Mouse (Mus musculus) kidney, adult 2 months (tissue): Measurements from ENCODE around the gene Eed.

ENCODE experiments used
- CTCF ChIP-seq: fragments of 200-500 bp; conservative IDR thresholded peaks from 2 replicates; pipeline ENCODE4 v1.5.1; 2011; ENCODE audit warnings: low read depth, mild to moderate bottlenecking, control low read depth, low read length, moderate library complexity, mixed read lengths; ENCODE audit not compliant: insufficient read depth, insufficient read length
- POLR2A ChIP-seq: fragments of 200-500 bp; IDR thresholded peaks from one replicate; pipeline ENCODE4 v1.6.1; 2011; ENCODE audit warnings: low read depth, low read length, control low read depth

DNA sequence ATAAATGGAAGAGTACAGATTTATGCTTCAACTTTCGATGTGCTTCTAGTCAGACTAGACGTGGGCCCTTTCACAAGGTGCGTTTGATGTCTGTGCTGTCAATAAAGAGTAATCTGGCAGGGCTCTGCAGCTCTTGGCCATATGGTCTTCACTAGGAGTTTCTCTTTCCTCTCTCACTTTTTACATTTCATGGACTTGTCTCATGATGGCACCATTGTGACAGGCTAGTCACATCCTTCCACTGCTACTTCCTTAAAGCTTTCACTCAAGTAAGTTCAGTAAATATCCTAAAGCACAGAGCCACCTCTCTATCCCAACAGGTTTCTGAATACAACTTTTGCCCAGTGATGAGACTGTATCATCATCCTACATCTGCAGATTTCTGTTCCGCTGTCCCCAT is 35.7 kb upstream of the Eed start:
- TF ChIP-seq CTCF: no peak
- no peak for TF ChIP-seq POLR2A
